Mouse (Mus musculus): ENCODE measurements around the gene Ctnna2. TPM values are rescaled to one million over a fixed set of nuclear protein-coding genes. Genes with fewer than 3 reads are reported as not detected.

The Ctnna2 gene
- polyA plus RNA-seq, 1 experiment from 2014 or later, result 52.0 TPM

- DNase-seq (ENCODE audit: low spot score) (no peak), ATAC-seq (ENCODE audit: low FRiP score) (no peak)
- Histone ChIP-seq H3K4me2 (replicated peaks; ENCODE audit: low read depth, low read length) (no peak overlapping the region), H3K27ac (ENCODE audit: low read depth, low read length) (no peak overlapping the region), H3K4me3 (ENCODE audit: low read depth, low read length) (no peak overlapping the region), H3K9me3 (ENCODE audit: control insufficient read depth, low read length) (no peaks in the 10 kb centered on the region), H3K4me1 (replicated peaks; ENCODE audit: control insufficient read depth, insufficient read depth, low read length) (no peaks in the 10 kb centered on the region), H3K27me3 (ENCODE audit: control insufficient read depth, insufficient read depth, low read length) (no peaks in the 10 kb centered on the region), H3K36me3 (ENCODE audit: control insufficient read depth, insufficient read depth, low read length) (no peaks in the 10 kb centered on the region), H3K9ac (ENCODE audit: low read depth, low read length) (no peak overlapping the region)
- 82% methylated on average over 5 of the region's 5 CpGs for WGBS
Observed at GRCm38 (mm10) chr6:76979247-76979850, 1000.1 kb downstream of the Ctnna2 start.

DNA sequence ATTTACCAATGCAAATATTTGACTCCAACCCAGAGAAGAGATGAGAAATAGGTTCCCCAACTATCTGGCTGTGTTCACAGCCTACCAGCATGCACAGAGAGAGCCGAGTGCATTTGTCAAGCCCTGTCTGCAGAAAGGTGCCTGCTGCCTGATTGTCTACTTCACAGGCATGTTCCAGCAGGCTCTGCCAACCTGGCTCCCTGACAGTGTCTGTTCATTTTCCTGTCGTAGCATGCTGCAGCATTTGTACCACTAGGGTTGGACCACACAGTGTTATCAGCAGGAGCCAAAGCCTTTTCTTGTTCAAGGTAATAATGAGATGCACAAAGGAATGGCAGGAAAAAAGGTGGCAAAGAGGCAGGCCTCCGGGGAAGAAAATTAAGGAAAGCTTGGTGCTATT is 1001.7 kb downstream of the Ctnna2 start:
- Histone ChIP-seq H3K27me3 (ENCODE audit: control insufficient read depth, insufficient read depth, low read length) (no peaks in the 10 kb centered on the region), H3K4me3 (ENCODE audit: low read depth, low read length) (no peak overlapping the region), H3K27ac (ENCODE audit: low read depth, low read length) (no peak overlapping the region), H3K4me1 (replicated peaks; ENCODE audit: control insufficient read depth, insufficient read depth, low read length) (no peaks in the 10 kb centered on the region), H3K36me3 (ENCODE audit: control insufficient read depth, insufficient read depth, low read length) (no peaks in the 10 kb centered on the region), H3K9me3 (ENCODE audit: control insufficient read depth, low read length) (no peaks in the 10 kb centered on the region), H3K9ac (ENCODE audit: low read depth, low read length) (no peak overlapping the region), H3K4me2 (replicated peaks; ENCODE audit: low read depth, low read length) (no peak overlapping the region)
- ATAC-seq (ENCODE audit: low FRiP score) (no peak), DNase-seq (ENCODE audit: low spot score) (no peak)
- 31% methylated on average over 3 of the region's 3 CpGs for WGBS

GRCm38 (mm10) chr6:76974297-76974696 is 1005.2 kb downstream of the Ctnna2 start:
- Histone ChIP-seq H3K27ac (ENCODE audit: low read depth, low read length) (no peak overlapping the region), H3K27me3 (ENCODE audit: control insufficient read depth, insufficient read depth, low read length) (no peaks in the 10 kb centered on the region), H3K9me3 (ENCODE audit: control insufficient read depth, low read length) (no peaks in the 10 kb centered on the region), H3K9ac (ENCODE audit: low read depth, low read length) (no peak overlapping the region), H3K36me3 (ENCODE audit: control insufficient read depth, insufficient read depth, low read length) (no peaks in the 10 kb centered on the region), H3K4me2 (replicated peaks; ENCODE audit: low read depth, low read length) (no peak overlapping the region), H3K4me1 (replicated peaks; ENCODE audit: control insufficient read depth, insufficient read depth, low read length) (no peaks in the 10 kb centered on the region), H3K4me3 (ENCODE audit: low read depth, low read length) (no peak overlapping the region)
- no peak for ATAC-seq (ENCODE audit: low FRiP score)
- WGBS, result 78% methylated on average over 1 of the region's 1 CpGs
- no peak for DNase-seq (ENCODE audit: low spot score)

DNA sequence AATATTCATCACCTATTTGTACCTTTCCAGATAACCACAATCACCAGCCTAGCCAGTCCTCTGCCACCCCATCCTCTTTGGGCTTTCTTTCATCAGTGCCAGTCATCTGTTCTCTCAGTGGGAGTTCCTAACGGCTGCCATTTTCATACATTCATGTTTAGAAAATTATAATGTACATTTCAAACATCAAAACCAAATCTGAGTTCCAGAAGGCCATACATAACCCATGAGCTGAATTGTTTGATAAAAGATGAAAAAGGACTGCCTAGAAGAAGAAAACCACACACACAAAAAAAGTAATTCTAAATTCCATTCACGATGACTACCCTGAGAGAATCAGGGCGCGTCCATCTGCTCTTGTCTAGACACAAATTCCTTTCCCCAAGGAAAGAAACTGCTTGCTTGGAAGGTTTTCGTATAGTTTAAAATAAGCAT is 1014.5 kb downstream of the Ctnna2 start:
- H3K4me2 ChIP-seq (replicated peaks; ENCODE audit: low read depth, low read length), result no peak overlapping the region
- no peaks in the 10 kb centered on the region for H3K9me3 ChIP-seq (ENCODE audit: control insufficient read depth, low read length)
- H3K4me1 ChIP-seq (replicated peaks; ENCODE audit: control insufficient read depth, insufficient read depth, low read length), result no peaks in the 10 kb centered on the region
- H3K27ac ChIP-seq (ENCODE audit: low read depth, low read length), result no peak overlapping the region
- no peak for DNase-seq (ENCODE audit: low spot score)
- no peaks in the 10 kb centered on the region for H3K27me3 ChIP-seq (ENCODE audit: control insufficient read depth, insufficient read depth, low read length)
- 88% methylated on average over 5 of the region's 5 CpGs for WGBS
- no peak for ATAC-seq (ENCODE audit: low FRiP score)
- H3K4me3 ChIP-seq (ENCODE audit: low read depth, low read length), result no peak overlapping the region
- no peak overlapping the region for H3K9ac ChIP-seq (ENCODE audit: low read depth, low read length)
- no peaks in the 10 kb centered on the region for H3K36me3 ChIP-seq (ENCODE audit: control insufficient read depth, insufficient read depth, low read length)

DNA sequence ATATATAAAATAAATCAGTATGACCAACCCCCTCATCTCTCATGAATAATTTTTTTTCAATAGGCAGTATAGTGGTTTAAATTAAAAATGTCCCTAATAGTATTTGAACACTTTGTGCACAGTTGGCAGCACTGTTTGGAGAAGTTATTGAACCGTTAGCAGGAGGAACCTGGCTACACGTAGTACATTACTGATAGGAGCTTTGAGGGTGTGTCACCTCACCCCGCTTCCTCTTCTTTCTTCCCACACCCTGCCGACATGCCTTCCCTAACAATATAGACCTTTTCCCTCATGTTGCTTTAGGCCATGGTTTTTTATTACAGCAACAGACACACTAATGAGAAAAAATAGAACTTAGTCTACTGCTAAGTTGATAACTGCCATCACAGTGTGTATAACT is 1071.4 kb downstream of the Ctnna2 start:
- Histone ChIP-seq H3K27ac (ENCODE audit: low read depth, low read length) (no peak overlapping the region), H3K4me1 (replicated peaks; ENCODE audit: control insufficient read depth, insufficient read depth, low read length) (no peaks in the 10 kb centered on the region), H3K9me3 (ENCODE audit: control insufficient read depth, low read length) (no peaks in the 10 kb centered on the region), H3K4me2 (replicated peaks; ENCODE audit: low read depth, low read length) (no peak overlapping the region), H3K36me3 (ENCODE audit: control insufficient read depth, insufficient read depth, low read length) (no peaks in the 10 kb centered on the region), H3K9ac (ENCODE audit: low read depth, low read length) (no peak overlapping the region), H3K27me3 (ENCODE audit: control insufficient read depth, insufficient read depth, low read length) (no peaks in the 10 kb centered on the region), H3K4me3 (ENCODE audit: low read depth, low read length) (no peak overlapping the region)
- no peak for ATAC-seq (ENCODE audit: low FRiP score)
- WGBS, result 83% methylated on average over 4 of the region's 4 CpGs
- no peak for DNase-seq (ENCODE audit: low spot score)

- H3K9ac ChIP-seq (ENCODE audit: low read depth, low read length), result no peak overlapping the region
- no peak for ATAC-seq (ENCODE audit: low FRiP score)
- DNase-seq (ENCODE audit: low spot score), result no peak
- H3K27ac ChIP-seq (ENCODE audit: low read depth, low read length), result no peak overlapping the region
- no peak overlapping the region for H3K4me2 ChIP-seq (replicated peaks; ENCODE audit: low read depth, low read length)
- no peaks in the 10 kb centered on the region for H3K9me3 ChIP-seq (ENCODE audit: control insufficient read depth, low read length)
- H3K4me1 ChIP-seq (replicated peaks; ENCODE audit: control insufficient read depth, insufficient read depth, low read length), result no peaks in the 10 kb centered on the region
- no peak overlapping the region for H3K4me3 ChIP-seq (ENCODE audit: low read depth, low read length)
- H3K27me3 ChIP-seq (ENCODE audit: control insufficient read depth, insufficient read depth, low read length), result no peaks in the 10 kb centered on the region
- H3K36me3 ChIP-seq (ENCODE audit: control insufficient read depth, insufficient read depth, low read length), result no peaks in the 10 kb centered on the region
- WGBS, result 89% methylated on average over 1 of the region's 1 CpGs
Observed at GRCm38 (mm10) chr6:76897156-76897555, 1082.3 kb downstream of the Ctnna2 start.
